Mouse (Mus musculus) brain, embryonic 18.5 days (tissue): ENCODE results near the gene Aktip.
A peak's percentile ranks its signal among the peaks of the same experiment; 100 is the strongest.

Source experiments
- DNase-seq: peaks from one replicate; pipeline ENCODE4 v3.0.0-alpha.2; 2012; ENCODE audit warnings: low read depth, low spot score

Aktip gene

GRCm38 (mm10) chr8:91126786-91127185 is 73.0 kb downstream of the Aktip start:
- DNase-seq, result no peak

- no peak for DNase-seq
Observed at GRCm38 (mm10) chr8:91124315-91124714, 75.5 kb downstream of the Aktip start.

- no peak for DNase-seq
Observed at GRCm38 (mm10) chr8:91118131-91118530, 81.6 kb downstream of the Aktip start.

- no peak for DNase-seq
Observed at GRCm38 (mm10) chr8:91117537-91117936, 82.2 kb downstream of the Aktip start.

GRCm38 (mm10) chr8:91114910-91115309 is 84.9 kb downstream of the Aktip start:
- no peak for DNase-seq

GRCm38 (mm10) chr8:91114428-91114827 is 85.3 kb downstream of the Aktip start:
- no peak for DNase-seq

GRCm38 (mm10) chr8:91111868-91112477 is 87.8 kb downstream of the Aktip start:
- DNase-seq, result no peak

GRCm38 (mm10) chr8:91106271-91106670 is 93.5 kb downstream of the Aktip start:
- no peak for DNase-seq

- DNase-seq, result no peak
Observed at GRCm38 (mm10) chr8:91098106-91098505, 101.7 kb downstream of the Aktip start.

GRCm38 (mm10) chr8:91094135-91094534 is 105.6 kb downstream of the Aktip start:
- DNase-seq, result no peak

- no peak for DNase-seq
Observed at GRCm38 (mm10) chr8:91089601-91090000, 110.2 kb downstream of the Aktip start.

- DNase-seq, result no peak
Observed at GRCm38 (mm10) chr8:91088452-91088851, 111.3 kb downstream of the Aktip start.

GRCm38 (mm10) chr8:91082428-91082827 is 117.3 kb downstream of the Aktip start:
- DNase-seq, result no peak

- no peak for DNase-seq
Observed at GRCm38 (mm10) chr8:91081911-91082310, 117.9 kb downstream of the Aktip start.

- DNase-seq, result no peak
Observed at GRCm38 (mm10) chr8:91079678-91080077, 120.1 kb downstream of the Aktip start.

GRCm38 (mm10) chr8:91077077-91077867 is 122.5 kb downstream of the Aktip start:
- DNase-seq, result no peak

- peak; percentile 37 for DNase-seq
Observed at GRCm38 (mm10) chr8:91070275-91070859, 129.4 kb downstream of the Aktip start.

- peak; percentile 89 for DNase-seq
Observed at GRCm38 (mm10) chr8:91069834-91070233, 129.9 kb downstream of the Aktip start, which contains the start of gene Rbl2. Gene Rbl2, plus strand, starts transcription at chr8:91070057.

- no peak for DNase-seq
Observed at GRCm38 (mm10) chr8:91069407-91069806, 130.4 kb downstream of the Aktip start.

- no peak for DNase-seq
Observed at GRCm38 (mm10) chr8:91065179-91065578, 134.6 kb downstream of the Aktip start.
